Mouse (Mus musculus) embryo, embryonic 9.5 days (tissue): ENCODE measurements at regions not wholly inside any gene's neighbourhood (a gene's known extent, or its start where the extent isn't known, plus 50 kb on each side); places are given as distances from the start of the nearest gene placed in this dataset.
A peak's percentile ranks its signal among the peaks of the same experiment; 100 is the strongest.

ENCODE experiments used
- DNase-seq: peaks from one replicate; pipeline ENCODE4 v3.0.0-alpha.2; 2017; ENCODE audit errors: extremely low spot score

DNA sequence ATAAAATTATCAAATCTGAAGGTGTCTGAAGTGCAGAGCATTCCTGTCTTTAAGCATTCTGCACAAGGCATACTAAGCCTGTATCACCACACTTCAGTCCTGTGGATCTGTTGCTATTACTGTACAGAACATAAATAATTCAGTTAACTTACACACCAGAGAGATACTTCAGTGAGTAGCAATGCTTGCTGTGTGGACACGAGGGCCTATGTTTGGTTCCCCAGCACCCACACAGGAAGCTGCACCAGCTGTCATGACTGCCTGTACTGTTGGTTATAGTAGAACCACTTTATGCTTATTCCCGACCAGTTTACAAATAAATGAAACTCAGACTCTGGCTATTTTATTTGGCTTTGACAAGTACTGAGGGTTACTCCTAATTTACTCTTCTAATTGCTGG, 271.7 kb downstream of the Slc30a10 start:
- no peak for DNase-seq

DNA sequence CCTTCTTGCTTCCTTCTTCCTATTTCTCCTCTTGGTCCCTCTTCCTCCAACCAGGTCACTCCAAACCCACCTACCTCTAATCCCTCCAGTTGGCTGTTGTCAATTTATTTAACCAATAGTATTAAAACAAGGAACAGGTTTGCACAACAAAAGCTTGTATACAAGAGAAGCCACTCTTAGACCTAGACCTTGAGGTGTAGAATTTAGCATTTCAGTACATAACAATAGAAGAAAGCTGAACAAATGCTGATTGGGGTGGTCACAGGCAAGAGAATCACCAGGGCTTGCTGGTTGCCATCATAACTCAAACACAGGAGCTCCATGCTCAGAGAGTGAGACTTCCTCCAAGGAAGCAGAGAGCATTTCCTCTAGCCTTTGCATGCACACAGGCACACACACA, 272.2 kb downstream of the Slc30a10 start:
- no peak for DNase-seq

DNA sequence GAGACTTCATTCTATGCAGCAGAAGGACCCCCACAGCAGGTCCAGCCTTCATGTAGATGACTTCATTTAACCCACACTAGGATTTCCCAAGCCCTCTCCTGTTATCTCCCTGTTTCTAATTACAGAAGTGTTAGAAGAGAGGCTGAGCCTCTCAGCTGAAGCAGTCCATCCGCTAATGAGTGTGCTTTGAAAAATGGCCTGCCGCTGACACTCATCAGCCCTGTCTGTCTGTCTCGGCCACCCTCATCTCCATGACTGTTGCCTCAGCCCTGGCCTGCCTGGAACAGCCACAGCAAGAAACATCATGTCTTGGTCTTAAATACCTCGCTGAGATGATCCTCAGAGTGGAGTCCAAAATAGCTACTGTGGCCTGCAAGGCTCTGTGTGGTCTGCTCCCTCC, 273.1 kb downstream of the Slc30a10 start:
- peak; percentile 25 for DNase-seq

DNA sequence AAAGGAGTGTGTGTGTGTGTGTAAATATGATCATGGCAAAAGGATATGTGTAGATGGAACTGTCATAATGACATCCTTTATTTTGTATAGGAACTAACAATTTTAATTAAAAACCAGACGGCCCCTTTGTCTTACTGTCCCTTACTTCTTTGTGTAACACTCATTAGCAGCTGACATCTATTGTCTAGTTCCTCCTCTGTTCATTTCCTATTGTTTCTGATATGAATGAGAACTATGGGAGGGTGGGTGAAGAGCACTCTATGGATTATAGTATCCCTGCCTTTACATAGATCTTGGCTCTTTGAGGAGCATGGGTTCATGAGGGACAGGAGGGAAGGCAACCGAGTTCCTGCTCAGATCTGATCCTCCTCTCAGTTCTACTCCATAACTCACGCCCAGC, 273.8 kb downstream of the Slc30a10 start:
- DNase-seq, result no peak

DNA sequence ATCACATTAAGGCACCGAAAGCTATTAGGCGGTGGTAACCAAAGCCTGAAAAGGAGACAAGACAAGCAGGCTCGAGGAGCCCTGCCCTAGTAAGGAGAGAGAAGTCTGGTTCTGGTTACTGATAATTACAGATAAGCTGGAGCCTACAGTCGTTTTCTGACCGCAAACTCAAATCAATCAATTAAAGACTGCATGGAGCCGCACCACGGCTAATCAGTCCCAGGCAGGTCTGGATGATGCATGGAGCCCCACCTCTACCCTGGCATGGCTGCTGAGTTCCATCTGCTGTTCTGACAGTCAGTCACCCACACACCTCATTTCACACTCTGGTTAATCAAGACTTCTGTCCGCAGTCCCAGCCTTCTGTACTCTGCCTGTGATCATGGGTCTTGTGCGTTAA, 276.4 kb downstream of the Slc30a10 start:
- peak; percentile 48 for DNase-seq

DNA sequence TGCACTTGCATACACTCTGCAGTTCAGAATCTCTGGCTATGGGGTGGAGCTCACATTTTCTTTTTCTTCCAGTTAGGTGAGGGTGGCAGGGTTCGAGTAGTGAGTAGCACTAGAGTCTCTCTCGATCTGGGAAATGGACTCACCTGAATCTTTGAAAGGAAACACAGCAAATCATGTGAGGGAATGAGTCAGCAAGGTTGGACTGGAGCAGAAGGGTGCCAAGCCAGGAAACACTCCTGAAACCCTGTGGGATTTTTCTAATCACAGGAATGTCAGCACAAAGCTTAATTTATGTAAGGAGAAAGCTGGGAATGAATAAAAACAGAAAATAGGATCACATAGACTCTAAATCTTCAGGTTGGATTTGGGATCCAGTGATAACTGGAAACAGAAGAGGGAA, 282.1 kb downstream of the Slc30a10 start:
- DNase-seq, result no peak

DNA sequence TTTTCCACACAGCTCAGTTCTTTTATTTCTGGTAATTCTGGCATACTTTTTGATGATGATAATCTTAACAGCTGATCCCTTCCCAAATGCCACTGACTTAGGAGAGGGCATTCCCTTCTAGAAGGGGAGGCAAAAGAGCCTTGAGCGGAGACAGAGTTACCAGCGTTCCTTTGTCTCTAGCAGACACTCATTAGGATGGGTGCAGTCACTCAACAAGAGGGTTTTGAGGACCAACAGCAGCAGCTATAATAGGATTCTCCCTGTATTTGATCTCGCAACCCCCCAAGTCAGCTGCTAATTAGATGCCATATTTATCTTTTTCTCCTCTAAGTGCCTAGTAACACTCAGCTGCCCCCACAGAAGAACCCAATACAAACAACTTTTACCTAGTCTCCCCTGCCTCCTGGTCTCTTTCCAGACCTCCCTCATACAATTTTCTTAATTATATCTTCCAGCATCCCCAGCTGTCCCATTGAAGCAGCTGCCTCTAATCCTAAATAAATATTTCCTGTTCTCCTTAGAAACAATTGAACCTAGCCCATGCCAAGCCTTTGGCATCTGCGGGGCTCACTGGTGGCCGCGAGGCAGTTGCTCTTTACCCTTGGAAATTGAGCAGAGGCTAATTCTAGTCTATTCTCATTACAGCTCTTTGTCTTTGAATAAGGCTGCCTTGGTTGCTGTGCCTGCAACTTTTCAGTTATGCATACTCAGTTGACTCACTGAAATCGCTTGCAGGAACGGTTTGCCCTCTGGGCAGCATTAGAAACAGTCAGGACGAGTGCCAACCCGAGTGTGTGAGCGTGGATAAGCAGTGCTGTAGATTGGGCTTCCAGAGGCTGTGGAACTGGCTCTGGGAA, 286.6 kb downstream of the Slc30a10 start:
- no peak for DNase-seq

DNA sequence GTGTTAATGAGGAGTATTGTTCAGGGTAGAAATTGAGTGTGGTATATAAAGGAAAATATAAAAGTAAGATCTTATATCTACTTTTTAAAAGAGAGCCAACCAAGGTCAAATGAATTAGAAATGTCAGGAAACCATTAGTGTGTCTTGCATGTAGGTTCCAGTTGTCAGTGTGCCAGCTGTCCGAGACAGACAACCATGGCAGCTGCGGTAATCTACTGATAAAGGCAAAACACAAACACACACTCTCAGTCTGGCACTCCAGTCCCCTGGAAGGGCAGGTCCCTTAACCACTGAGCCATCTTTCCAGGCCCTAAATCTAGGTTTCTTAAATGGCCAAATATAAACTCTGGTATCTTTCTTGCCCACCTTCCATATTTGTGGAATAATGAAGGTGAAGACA, 294.6 kb downstream of the Slc30a10 start:
- no peak for DNase-seq

DNA sequence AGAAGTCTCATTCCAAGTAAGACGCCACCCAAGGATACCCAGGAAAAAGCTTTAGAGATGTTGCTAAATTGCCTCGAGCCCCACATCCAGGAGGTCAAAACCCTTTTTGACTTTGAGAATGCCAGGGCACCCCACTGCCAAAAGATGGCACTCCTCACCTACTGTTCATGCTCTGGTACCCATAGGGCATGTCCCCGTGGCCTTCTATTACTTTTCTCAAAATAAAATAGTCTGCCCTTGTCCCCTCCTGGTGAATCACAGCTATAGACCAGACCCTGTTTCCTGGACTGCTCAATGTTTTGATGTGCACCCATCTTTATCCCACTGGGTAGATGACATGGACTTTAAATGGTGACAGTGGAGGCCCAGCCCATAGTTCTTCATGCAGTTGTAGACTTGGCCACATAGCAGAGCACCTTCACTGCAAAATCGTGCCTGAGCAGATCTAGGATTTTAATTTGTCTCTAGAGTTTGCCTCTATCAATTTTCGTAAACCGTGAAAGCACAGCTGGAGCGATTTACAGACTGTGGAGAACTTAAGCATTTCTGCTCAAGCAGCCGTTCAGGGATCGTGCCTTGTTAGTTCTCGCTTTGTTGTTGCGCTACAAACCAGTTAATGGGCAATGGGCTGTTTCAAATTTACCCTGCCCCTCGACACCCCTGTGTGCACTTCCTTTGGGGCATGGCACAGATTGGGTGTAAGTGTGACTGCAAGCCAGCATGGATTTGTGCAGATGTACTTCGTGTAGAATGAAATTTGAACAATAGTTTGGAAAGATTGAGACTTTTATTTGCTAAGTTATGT, 300.0 kb downstream of the Slc30a10 start:
- no peak for DNase-seq

DNA sequence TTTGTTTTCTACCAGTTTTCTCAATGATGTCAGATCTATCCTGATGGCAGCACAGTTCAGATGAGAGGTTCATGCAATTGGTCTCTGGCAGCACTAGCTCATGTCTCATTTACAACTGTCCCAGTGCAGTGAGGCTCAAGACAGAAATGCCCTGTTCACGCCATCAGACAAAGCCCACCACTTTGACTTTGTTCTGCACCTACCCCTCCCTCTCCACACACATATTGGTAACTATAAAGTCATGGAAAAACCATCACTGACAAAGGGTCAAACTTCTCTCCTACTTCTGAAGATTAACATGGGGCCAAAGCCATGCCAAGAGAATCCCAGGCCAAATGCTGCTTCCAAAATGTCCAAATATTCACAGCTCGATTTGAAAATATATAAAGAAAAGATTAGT, 302.7 kb downstream of the Slc30a10 start:
- DNase-seq, result no peak

DNA sequence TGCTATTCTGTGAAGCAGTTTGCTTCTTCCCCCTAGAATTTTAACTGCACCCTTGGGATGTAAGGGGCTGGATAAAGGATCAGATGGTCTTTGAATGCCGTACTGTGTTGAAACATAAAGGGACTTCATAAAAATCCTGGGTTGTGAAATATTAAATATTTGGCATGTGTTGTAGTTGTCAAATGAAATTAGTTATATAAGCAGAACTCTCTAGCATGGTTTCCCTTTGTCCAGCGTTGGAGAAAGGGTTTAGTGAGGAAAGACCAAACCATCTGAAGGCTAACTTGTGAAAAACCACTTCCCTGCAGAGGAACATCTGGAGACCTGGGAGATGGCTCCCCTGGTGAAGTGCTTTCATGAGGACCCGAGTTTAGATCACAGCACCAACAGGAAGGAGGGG, 319.6 kb downstream of the Slc30a10 start:
- no peak for DNase-seq

DNA sequence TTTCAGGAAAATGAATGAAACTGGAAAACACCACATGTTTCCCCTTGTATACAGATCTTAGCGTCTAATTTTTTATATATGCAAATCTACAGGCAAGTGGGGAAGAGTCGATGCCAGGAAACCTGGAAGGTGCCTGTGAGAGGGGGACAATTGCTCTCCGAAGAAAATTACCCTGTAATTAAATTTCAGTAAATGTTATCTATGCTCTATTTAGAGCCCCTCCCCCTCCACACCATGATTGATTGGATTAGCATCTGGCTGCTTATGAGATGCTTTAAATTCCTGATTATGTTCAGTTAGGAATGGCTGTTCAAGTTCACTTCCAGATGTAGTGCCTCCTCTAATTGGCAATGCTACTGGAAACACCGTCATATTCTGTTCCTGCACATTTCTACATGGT, 325.0 kb downstream of the Slc30a10 start:
- no peak for DNase-seq

DNA sequence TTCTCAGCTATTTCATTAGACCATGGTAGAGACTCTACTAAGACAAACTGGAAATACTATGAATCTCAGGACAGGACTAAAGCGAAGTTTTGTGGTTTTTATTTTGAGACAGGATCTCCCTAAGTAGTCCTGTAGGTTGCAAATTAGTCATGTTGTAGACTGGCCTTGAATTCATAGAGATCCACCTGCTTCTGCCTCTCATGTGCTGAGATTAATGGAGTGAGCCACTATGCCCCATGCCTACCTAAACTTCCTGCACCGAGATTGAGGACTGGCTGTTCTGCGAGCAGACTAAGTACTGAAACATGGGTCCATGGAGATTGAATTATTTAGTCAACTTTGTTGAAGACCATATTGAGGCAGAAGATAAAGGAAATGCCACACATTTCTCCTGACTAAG, 315.0 kb downstream of the Lyplal1 start:
- DNase-seq, result no peak

DNA sequence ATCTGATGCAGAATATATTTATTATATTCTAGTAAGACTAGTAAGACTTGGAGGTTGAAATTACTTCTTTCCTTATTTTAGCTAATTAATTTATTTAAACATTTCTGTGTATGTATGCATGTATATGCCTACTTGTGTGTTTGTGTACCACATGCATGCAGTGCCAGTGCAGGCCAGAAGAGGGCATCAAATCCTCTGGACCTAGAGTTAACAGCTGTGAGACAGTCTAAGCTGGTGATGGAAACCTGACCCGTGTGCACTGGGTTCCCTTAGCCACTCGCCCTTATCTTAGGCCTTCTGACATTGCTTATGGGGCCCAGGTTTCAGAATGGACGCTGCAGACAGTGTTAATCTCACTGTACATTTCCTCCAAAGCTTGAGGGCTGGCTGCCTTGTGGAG, 302.2 kb downstream of the Lyplal1 start:
- DNase-seq, result no peak

DNA sequence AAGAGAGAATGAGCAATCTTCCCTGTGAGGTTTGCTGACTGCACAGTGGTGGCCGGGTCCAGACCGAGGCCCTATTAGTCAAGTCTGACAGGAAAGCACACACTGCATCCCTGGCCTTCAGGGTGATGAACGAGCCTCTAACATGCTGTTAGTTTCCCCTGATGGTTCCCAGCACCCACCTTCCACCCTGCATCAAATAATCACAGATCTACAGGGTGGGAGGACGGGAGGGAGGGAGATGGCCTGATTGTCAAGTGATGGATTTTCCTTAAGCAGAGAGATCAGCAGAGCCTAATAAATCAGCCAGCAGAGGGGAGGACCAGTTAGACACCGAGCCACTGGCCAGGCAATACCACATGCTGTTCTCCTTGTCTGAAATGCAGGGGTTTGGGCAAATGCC, 298.1 kb downstream of the Lyplal1 start:
- DNase-seq, result peak; percentile 61

DNA sequence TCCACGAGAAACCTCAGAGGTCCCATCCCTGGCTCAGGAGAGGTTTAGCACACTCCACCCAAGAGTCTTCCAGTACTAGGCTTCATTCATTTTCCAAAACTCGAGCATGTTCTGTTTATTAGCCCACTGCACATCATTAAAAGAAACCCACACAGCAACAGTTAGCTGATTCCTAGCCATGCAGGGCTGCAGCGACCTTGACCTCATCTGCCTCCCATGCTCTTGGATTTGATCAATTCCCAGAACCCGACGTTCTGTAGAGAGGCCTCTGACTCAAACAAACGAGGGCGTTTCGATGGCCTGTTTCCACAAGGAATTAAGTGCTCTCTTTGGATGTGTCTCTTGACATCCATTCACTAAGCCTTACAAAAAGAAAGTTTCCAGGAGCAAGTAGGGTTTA, 294.9 kb downstream of the Lyplal1 start:
- no peak for DNase-seq

DNA sequence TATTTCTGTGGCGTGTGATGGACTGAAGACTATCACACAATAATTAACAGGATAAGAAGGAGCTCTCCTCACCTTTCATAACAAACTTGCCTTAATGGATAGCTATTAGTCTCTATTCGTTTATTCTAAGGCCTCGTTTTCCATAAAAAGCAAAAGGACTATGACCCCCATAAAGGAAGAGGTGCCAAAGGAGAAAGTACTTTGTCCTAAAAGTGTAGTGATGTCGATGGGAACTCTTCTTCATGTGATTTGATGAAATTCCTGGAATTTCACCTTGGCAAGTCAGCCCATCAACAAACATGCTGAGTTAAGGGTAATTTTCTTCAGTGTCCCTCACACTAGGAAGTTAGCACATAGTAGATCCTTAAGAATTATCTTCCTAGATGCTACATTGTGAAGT, 293.9 kb downstream of the Lyplal1 start:
- no peak for DNase-seq

DNA sequence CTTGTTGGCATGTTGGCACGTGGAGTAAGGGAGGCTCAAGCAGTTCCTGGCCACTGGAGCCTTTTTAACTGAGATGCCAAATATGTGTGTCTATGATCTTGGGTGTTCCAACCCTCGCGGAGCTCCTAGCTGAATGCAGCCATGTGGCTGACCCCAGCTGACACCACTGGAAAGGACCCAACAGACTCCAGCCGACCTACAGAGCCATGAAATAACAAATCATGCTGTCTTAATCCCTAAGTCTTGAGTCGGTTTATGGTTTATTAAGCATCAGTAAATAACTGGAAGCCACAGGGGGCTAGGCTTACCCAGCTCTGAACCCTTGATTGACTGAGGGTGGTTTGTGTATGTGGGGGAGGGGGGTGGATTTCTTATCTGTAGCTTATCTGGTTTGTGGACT, 293.2 kb downstream of the Lyplal1 start:
- DNase-seq, result no peak

DNA sequence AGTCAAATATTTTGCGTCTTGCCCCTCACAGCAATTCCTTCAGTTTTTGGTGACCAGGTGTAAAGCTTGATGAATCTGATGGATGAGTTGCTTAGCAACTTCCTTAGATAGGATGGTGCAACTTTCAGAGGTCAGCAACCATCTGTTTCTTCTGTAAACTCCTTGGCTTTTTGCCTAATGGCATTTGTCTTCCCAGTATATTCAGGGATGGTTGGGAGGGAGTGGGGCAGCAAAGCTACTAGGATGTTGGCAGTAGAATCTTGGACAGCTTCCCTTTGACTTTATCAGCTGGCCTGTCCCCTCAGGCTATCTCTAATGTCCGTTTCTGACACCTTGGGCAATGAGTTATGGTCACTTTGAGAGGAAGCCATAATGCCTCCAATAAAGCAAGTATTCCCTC, 289.1 kb downstream of the Lyplal1 start:
- no peak for DNase-seq

DNA sequence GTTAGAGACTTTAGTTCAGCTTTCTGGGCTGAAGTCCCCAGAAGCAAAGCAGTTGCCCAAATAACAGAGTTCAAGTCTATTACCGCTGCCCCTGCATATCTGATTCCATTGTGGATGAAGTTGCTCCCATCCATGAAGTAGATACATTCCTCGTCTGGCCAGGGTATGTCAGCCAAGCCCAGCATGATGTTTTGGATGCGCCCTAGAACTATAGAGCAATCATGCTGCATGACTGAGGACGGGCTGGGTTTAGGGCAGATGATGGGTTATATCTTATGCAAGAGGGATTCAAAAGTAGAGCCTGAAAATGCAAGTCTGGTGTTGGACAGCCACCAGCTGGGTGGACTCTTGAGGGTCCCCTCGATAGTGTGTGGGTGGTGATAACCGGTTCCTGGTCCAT, 288.6 kb downstream of the Lyplal1 start:
- DNase-seq, result no peak

DNA sequence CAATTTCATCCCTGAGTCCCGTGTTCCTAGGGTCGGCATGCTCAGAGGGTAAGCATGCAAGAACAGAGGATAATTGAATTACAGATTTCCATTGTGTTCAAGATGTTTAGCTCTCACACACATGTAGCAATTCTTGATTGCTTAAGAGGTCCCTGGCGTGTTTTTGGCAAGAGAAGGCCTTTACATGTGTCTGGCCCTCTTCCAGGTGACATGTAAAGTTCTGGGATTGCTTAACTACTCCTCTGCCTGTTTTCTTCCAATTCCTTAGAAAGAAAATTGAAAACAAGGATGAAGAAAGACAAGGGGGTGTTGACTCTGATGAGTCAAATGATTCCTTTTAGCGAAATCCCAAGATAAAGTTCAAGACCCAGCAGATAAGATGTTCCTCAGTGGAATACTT, 285.1 kb downstream of the Lyplal1 start:
- no peak for DNase-seq

DNA sequence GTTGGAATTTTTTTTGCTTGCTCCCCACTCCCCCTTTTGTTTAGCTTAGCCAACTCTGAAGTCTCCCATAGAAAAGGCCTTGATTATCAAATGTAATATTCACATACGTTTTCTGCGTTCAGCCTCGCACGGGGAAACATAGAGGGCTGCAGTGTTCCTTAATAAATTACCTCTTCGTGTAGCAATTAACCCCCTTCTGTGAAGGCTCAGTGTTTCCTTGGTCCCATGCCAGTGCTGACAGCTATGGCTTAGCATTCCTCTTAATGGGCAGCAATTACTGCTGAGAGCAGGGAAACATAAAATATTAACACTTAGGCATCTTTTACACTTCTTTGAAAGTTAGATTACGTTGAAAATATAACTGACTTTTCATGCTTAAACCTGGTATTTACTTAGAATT, 282.9 kb downstream of the Lyplal1 start:
- no peak for DNase-seq

DNA sequence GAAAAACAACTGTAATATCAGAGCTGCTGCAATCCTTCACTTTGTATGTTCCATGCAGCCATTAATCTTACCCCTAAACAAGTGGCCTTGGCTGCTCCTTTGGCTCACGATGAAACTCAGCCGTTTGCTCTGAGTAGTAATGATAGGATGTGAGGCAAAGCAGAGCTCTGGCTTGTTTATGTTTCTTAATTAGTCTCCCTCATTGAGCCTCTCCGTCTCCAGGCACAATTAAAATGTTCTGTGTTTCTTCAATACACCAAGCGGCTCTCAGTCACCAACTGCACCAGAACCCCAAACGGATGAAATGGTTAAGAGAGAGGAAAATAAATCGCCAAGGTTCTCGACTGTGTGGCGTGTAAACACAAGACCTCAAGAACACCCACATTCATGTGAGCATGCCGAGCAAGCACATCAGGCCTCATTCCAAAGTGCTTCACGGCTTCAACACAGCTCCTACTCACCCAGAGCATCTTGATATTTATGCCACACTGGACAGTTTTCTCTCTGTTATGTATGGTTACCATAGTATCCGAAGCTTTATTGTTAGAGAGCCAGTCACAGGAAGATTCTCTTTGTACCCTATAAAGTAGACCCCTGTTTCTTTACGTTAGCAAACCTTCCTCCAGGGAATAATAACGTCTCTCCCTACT, 280.4 kb downstream of the Lyplal1 start:
- no peak for DNase-seq
